Mouse (Mus musculus) lung, embryonic 16.5 days (tissue): Measurements from ENCODE around the gene Cd247. TPM values are rescaled to one million over a fixed set of nuclear protein-coding genes. Genes with fewer than 3 reads are reported as not detected.

Experiments used
- ATAC-seq: fragments of 200-750 bp; cut with Nextera tagmentation; 2 replicates; pipeline ENCODE4 v1.8.0; 2017; ENCODE audit warnings: low read depth, mild to moderate bottlenecking, moderate library complexity
- H3K27ac ChIP-seq: fragments of 300-500 bp; sonication (generic); 2 replicates; pipeline ENCODE4 v1.5.1; 2014; ENCODE audit warnings: mild to moderate bottlenecking, control low read depth, low read length
- H3K27me3 ChIP-seq: fragments of 300-500 bp; sonication (generic); 2 replicates; pipeline ENCODE4 v1.6.1; 2014; ENCODE audit warnings: low read depth, low read length, mixed read lengths; ENCODE audit not compliant: control insufficient read depth, insufficient read depth
- H3K36me3 ChIP-seq: fragments of 300-500 bp; sonication (generic); 2 replicates; pipeline ENCODE4 v1.6.1; 2014; ENCODE audit warnings: low read length; ENCODE audit not compliant: control insufficient read depth, insufficient read depth
- H3K4me1 ChIP-seq: fragments of 300-500 bp; sonication (generic); replicated peaks from 2 replicates; pipeline ENCODE4 v1.6.1; 2014; ENCODE audit warnings: low read length, mixed read lengths; ENCODE audit not compliant: control insufficient read depth, insufficient read depth
- H3K4me2 ChIP-seq: fragments of 300-500 bp; sonication (generic); 2 replicates; pipeline ENCODE4 v1.6.1; 2014; ENCODE audit warnings: low read depth, low read length, control low read depth
- H3K4me3 ChIP-seq: fragments of 300-500 bp; sonication (generic); 2 replicates; pipeline ENCODE4 v1.5.1; 2014; ENCODE audit warnings: mild to moderate bottlenecking, low read length, control low read depth
- H3K9ac ChIP-seq: fragments of 300-500 bp; sonication (generic); 2 replicates; pipeline ENCODE4 v1.6.1; 2014; ENCODE audit warnings: low read length, control low read depth
- H3K9me3 ChIP-seq: fragments of 300-500 bp; sonication (generic); 2 replicates; pipeline ENCODE4 v1.6.1; 2016; ENCODE audit warnings: low read length; ENCODE audit not compliant: control insufficient read depth
- WGBS: fragments of 180-500 bp; shearing (Covaris S2); extraction: QIAGEN DNeasy Blood & Tissue Kit; methylation state at CpG from one replicate; pipeline ENCODE4 v1.1.7; 2014; 5-methylcytosine and 5-hydroxymethylcytosine counted together
- polyA plus RNA-seq: library from polyadenylated mRNA; unstranded; fragments of >200 nt; fragmentation: Nextera tagmentation; extraction: Ambion mirVana; gene quantifications from 2 replicates; pipeline ENCODE4 v1.2.1, GENCODE M21; 2015

Cd247 gene
- polyA plus RNA-seq, 1 experiment from 2014 or later = 2.1 TPM

- H3K27ac ChIP-seq = no peak overlapping the region
- H3K4me2 ChIP-seq = no peak overlapping the region
- H3K4me1 ChIP-seq = no peaks in the 10 kb centered on the region
- no peaks in the 10 kb centered on the region for H3K9me3 ChIP-seq
- no peak overlapping the region for H3K9ac ChIP-seq
- H3K4me3 ChIP-seq = no peak overlapping the region
- H3K27me3 ChIP-seq = no peaks in the 10 kb centered on the region
- no peak for ATAC-seq
- 86% methylated on average over 6 of the region's 6 CpGs for WGBS
- no peaks in the 10 kb centered on the region for H3K36me3 ChIP-seq
Measured at GRCm38 (mm10) chr1:165828615-165829014, 40.1 kb downstream of the Cd247 start.

GRCm38 (mm10) chr1:165829890-165830289, 41.4 kb downstream of the Cd247 start:
- Histone ChIP-seq H3K4me3 (no peak overlapping the region), H3K27ac (no peak overlapping the region), H3K9ac (no peak overlapping the region), H3K4me2 (no peak overlapping the region), H3K27me3 (no peaks in the 10 kb centered on the region), H3K9me3 (no peaks in the 10 kb centered on the region), H3K4me1 (peaks cover 9% of the 10 kb centered on the region; the same call in 1 of the 2 replicates), H3K36me3 (no peaks in the 10 kb centered on the region)
- WGBS = 85% methylated on average over 5 of the region's 5 CpGs
- no peak for ATAC-seq

GRCm38 (mm10) chr1:165833244-165833643, 44.8 kb downstream of the Cd247 start:
- no peak overlapping the region for H3K27ac ChIP-seq
- ATAC-seq = no peak
- H3K27me3 ChIP-seq = peaks cover 2% of the 10 kb centered on the region; the same call in 1 of the 2 replicates
- no peak overlapping the region for H3K9ac ChIP-seq
- H3K9me3 ChIP-seq = no peaks in the 10 kb centered on the region
- H3K4me1 ChIP-seq = peaks cover 30% of the 10 kb centered on the region
- H3K4me2 ChIP-seq = no peak overlapping the region
- no peak overlapping the region for H3K4me3 ChIP-seq
- 33% methylated on average over 4 of the region's 4 CpGs for WGBS
- H3K36me3 ChIP-seq = no peaks in the 10 kb centered on the region

- Histone ChIP-seq H3K36me3 (no peaks in the 10 kb centered on the region), H3K4me2 (peak overlapping the region; percentile 33), H3K27me3 (peaks cover 2% of the 10 kb centered on the region; the same call in 1 of the 2 replicates), H3K9me3 (no peaks in the 10 kb centered on the region), H3K4me3 (no peak overlapping the region; the same call in 1 of the 2 replicates), H3K27ac (no peak overlapping the region), H3K4me1 (peaks cover 30% of the 10 kb centered on the region), H3K9ac (no peak overlapping the region)
- ATAC-seq = no peak
- WGBS = 25% methylated on average over 17 of the region's 17 CpGs
Measured at GRCm38 (mm10) chr1:165833910-165834632, 45.6 kb downstream of the Cd247 start.

GRCm38 (mm10) chr1:165834633-165834975, 46.1 kb downstream of the Cd247 start:
- Histone ChIP-seq H3K27me3 (peaks cover 7% of the 10 kb centered on the region), H3K4me1 (peaks cover 30% of the 10 kb centered on the region), H3K36me3 (no peaks in the 10 kb centered on the region), H3K27ac (no peak overlapping the region), H3K4me2 (peak overlapping the region; percentile 33), H3K4me3 (no peak overlapping the region; the same call in 1 of the 2 replicates), H3K9me3 (no peaks in the 10 kb centered on the region), H3K9ac (no peak overlapping the region)
- WGBS = 31% methylated on average over 12 of the region's 12 CpGs
- ATAC-seq = no peak

- H3K4me1 ChIP-seq = peaks cover 37% of the 10 kb centered on the region
- WGBS = 24% methylated on average over 6 of the region's 6 CpGs
- no peak overlapping the region for H3K9ac ChIP-seq
- peaks cover 23% of the 10 kb centered on the region for H3K27me3 ChIP-seq
- ATAC-seq = peak; percentile 63
- H3K36me3 ChIP-seq = no peaks in the 10 kb centered on the region
- H3K9me3 ChIP-seq = no peaks in the 10 kb centered on the region
- H3K4me3 ChIP-seq = no peak overlapping the region
- no peak overlapping the region for H3K4me2 ChIP-seq
- H3K27ac ChIP-seq = no peak overlapping the region
Measured at GRCm38 (mm10) chr1:165836461-165836860, 48.0 kb downstream of the Cd247 start.

GRCm38 (mm10) chr1:165837546-165837945, 49.1 kb downstream of the Cd247 start:
- H3K27me3 ChIP-seq = peaks cover 24% of the 10 kb centered on the region
- peak overlapping the region; percentile 31; the same call in 1 of the 2 replicates for H3K27ac ChIP-seq
- no peaks in the 10 kb centered on the region for H3K9me3 ChIP-seq
- H3K4me1 ChIP-seq = peaks cover 37% of the 10 kb centered on the region
- H3K4me2 ChIP-seq = no peak overlapping the region
- ATAC-seq = peak; percentile 85
- H3K9ac ChIP-seq = no peak overlapping the region
- 18% methylated on average over 8 of the region's 8 CpGs for WGBS
- no peaks in the 10 kb centered on the region for H3K36me3 ChIP-seq
- H3K4me3 ChIP-seq = no peak overlapping the region

GRCm38 (mm10) chr1:165839201-165839600, 50.7 kb downstream of the Cd247 start:
- WGBS = 73% methylated on average over 4 of the region's 4 CpGs
- Histone ChIP-seq H3K4me3 (no peak overlapping the region), H3K36me3 (no peaks in the 10 kb centered on the region), H3K27ac (no peak overlapping the region), H3K4me2 (no peak overlapping the region), H3K9ac (no peak overlapping the region), H3K9me3 (no peaks in the 10 kb centered on the region), H3K4me1 (peaks cover 35% of the 10 kb centered on the region), H3K27me3 (peaks cover 31% of the 10 kb centered on the region)
- ATAC-seq = no peak

GRCm38 (mm10) chr1:165840548-165841230, 52.2 kb downstream of the Cd247 start:
- Histone ChIP-seq H3K9me3 (no peaks in the 10 kb centered on the region), H3K9ac (peak overlapping the region; percentile 64), H3K4me2 (peak overlapping the region; percentile 66), H3K36me3 (no peaks in the 10 kb centered on the region), H3K27me3 (peaks cover 31% of the 10 kb centered on the region), H3K4me3 (peak overlapping the region; percentile 42), H3K4me1 (peaks cover 33% of the 10 kb centered on the region), H3K27ac (no peak overlapping the region)
- no peak for ATAC-seq
- WGBS = 13% methylated on average over 31 of the region's 31 CpGs
